Mouse (Mus musculus) ovary, postnatal 10 days (tissue): ENCODE data around the gene Ptprk.

Experiments used
- DNase-seq: peaks from one replicate; pipeline ENCODE4 v3.0.0; 2022; ENCODE audit warnings: low spot score

The Ptprk gene

DNA sequence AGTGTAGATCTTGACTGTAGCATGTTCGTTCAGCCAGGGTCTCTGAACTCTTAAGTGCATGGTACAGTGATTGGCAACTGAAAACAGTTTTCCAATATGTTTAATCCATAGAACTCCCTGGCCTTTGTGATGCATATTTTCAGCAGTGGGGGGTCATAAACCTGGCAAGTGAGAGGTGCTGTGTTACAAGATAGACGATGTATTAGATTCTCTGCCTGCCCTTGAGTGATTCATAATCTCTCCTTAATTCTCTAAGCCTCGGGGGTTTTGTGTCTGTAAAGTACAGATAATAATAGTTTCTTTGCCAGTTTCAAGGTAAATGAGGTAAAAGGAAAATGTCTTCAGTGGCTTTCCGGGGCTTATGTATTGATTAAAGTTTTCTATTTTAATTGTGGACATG is 475.9 kb downstream of the Ptprk start:
- no peak for DNase-seq

DNA sequence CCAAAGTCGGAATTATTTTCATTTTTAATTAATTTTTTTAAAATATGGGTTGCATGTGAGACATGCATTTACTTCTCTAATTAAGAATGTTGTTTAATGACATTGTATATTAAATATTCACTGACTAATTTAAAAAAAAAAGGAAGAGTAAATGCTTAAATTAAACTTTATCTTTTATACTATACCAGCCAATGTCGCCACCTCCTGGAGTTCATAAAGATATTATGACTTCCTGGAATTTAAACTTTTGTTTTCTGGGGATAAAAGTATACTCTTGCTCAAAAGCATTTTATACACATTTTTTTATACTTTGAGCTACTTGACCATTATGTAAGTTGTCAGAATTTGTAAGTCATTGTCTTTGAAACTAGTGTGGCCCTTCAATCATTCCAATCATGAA is 477.4 kb downstream of the Ptprk start:
- DNase-seq: no peak

DNA sequence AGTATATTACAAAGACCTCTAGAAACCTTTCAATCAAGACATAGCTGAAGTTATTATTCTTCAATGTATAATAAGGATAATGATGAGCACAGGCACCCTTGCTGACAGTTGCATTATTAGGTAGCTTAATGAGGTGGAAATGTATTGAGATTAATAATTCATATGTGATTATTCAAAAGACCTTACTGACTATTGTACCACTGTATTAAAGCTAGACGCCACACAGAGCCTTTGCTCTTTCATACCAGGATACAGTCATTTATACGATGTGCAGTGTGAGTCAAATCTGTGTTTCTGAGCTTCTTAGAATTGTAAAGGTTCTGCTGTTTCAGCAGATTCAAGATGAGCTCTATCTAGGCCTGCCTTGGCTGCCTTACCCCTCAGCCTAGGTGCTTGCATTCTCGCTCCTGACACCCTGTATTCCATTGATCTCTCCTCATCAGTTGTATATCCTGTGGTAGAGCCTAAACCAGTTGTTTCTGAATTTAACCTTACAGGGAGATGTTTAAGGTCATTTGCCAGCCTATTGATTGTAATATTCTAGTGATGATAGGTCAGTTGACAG is 489.6 kb downstream of the Ptprk start:
- DNase-seq: no peak

DNA sequence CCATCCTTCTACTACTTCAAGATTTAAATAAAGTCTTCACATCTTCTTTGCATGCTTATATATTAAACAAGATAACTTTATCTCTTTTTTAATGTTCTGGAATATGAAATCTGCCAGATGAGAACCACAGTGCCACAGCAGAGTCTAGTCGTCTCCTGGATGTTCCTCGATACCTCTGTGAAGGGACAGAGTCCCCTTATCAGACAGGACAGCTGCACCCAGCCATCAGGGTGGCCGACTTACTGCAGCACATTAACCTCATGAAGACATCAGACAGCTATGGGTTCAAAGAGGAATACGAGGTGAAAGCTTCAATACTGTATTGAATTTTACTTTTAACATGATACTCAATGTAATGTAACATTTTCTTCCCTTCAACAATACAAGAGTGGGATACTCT is 491.8 kb downstream of the Ptprk start:
- no peak for DNase-seq

DNA sequence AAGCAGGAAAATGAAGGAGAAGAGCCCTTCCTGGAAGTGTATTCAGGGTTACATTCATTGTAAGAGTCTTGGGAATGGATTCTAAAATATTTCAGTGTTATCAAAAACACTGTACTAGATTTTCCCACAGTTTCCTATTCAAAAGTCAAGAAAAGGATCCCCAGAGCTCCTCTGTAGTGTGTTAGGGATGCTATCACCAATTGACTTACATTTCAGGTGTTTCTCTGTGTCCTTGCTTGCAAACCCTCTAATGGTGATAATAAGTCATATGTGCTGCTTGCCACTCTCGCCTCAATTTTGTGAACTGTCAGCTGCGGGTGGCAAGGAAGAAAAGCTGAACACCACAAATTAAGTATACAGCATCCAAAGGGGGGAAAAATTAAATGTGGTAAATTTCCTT is 492.2 kb downstream of the Ptprk start:
- no peak for DNase-seq

DNA sequence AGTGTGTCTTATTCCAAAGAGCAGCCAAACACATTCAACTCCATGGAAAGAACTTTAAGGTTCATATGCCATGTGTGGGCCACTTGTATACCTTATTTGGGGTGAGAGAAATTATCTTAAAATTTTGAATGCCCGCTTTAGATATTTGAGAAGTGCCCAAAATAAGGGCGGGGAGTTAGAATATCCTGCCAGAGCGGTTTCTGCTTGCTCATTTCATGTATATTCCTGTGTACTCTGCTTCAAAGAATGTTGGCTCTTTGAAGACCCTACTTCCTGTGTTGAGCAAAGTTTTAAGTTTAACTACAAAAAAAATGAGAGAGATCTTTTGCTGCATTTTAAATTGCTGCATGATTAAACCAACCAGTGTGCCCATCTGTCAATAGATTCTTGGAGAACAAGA is 492.8 kb downstream of the Ptprk start:
- no peak for DNase-seq

DNA sequence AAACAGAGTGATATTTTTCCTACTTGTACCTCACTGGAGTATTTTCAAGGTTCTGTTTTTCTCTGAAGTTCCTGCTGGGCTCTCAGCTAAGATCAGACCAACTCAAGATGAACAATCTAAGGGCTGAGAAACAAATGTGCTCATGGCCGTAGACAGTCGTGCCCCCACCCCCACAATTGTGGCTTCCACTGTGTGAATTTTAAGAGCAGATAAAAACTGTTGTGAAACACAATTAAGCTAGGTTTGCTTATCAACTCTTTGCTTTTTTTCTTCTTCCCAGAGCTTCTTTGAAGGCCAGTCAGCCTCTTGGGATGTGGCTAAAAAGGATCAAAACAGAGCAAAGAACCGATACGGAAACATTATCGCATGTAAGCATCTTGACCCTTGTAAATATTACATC is 493.4 kb downstream of the Ptprk start:
- no peak for DNase-seq

DNA sequence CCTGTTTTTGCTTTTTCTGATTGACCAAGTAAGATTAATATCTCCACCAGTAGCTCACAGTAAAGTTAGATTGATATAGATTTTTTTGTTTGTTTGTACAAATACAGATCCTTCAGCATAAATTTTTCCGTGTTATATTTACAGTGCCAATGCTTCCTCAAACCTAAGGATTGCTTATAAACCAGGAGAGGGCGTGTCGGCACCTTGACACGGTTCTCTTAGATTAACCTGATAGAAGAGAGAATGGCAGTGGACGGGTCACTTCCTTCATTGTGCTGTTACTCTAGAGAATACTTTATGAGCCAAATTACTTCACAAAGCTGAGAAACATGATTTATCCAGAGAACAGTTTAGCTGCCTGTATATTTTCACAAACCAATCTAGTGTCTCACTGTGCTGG is 505.0 kb downstream of the Ptprk start:
- no peak for DNase-seq

DNA sequence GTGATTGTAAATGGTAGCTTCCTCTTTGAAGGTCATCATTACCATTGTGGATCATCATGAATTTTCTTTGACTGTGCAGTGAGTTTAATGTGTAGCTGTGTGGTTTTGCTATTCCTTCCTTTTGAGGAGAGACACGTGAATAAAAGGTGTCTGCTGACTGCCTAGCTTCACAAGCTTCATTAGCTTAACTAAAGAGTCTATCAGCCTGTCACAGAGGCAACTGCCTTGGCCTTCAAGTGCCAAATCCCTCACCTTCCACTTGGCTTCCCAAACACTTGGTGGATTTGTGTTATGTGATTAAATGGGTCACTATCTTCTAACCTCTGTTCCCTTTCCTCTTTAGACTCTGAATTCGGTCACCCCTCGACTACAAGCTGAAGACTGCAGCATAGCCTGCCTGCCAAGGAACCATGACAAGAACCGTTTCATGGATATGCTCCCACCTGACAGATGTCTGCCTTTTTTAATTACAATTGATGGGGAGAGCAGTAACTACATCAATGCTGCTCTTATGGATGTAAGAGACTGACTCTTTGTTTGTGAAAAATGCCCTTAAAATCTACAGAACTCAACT is 512.0 kb downstream of the Ptprk start:
- DNase-seq: no peak

DNA sequence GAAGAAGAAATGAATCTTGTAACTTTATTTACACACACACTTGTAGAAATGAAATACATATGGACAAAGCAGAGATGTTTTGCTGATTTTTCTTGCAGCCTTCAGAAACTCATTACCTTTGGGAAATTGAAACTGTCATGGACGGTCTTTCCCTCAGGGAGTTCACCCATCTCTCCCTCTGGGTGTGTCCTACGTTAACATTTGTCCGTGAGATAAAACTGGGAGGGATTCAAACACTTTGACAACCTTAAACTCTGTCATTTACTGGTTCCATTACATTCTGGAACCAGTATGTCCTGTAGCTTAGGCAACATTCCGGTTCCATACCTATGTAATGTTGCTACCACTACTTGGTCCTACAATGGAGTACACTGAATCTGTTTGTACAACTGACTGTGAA is 513.8 kb downstream of the Ptprk start:
- DNase-seq: no peak

DNA sequence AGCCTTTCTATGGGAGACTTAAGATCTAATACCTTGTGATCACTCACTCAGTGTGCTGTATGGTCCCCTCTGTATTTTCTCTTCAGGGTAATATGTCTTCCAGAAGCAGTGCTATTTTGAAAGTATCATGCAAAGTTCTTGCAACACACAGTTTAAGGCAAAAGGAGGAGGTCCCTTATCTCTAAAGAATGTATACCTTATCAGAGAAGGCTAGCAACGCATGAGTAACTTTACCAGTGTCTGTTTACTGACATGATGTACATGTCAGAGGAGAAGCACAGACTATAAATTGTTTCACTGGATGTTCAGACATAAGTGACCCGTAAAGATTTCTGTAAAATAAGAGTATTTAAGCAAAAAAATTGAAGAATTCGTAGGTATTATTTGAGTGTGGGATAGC is 516.2 kb downstream of the Ptprk start:
- DNase-seq: no peak

DNA sequence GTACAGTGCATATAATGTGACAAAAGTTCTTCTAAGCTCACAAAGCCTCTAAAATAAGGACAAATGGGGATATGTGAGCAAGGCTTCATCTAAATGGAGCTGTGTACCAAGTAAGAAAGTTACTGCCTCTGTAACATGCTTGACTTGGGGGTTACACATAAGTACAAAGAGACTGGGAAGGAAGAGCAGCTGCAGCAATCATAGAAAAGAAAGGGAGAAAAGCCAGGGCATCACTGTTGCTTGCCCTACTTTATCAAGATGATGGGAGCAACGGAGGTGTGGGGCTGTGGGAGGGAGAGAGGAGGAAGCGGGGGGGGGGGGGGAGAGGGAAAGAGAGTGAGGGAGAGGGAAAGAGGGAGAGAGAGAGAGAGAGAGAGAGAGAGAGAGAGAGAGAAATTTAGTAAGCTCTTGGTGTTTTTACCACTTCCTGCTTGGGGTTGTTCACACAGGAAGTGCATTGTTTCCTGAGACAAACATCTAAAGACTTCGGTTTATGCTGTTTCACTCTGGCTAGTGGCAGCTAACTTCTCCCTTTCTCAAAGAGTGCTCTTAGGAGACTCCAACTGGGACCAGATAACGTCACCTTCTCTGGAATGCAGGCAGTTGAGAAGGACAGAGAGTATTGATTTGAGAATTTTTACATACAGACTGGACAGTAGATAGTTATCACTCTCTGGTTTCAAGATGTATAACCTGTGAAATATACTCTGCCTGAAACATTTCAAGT is 519.1 kb downstream of the Ptprk start:
- no peak for DNase-seq

DNA sequence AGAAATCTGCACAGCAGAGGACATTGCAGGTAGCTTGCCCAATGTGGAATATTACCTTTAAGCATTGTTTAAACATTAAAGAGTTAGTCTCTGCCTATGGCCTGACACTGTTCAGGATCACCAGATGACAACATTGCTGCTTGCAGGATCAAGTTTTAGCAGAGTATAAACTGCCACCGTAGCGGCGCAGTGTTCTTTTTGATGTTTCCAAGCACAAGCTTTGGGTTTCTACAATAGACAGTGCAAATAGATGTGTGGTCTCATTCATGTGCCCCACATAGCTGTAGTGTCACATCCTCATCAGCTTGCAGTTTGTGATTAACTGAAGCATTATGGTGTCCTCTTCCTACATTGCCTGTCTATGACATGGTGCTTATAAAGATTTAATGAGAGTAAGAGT is 522.3 kb downstream of the Ptprk start:
- DNase-seq: no peak

DNA sequence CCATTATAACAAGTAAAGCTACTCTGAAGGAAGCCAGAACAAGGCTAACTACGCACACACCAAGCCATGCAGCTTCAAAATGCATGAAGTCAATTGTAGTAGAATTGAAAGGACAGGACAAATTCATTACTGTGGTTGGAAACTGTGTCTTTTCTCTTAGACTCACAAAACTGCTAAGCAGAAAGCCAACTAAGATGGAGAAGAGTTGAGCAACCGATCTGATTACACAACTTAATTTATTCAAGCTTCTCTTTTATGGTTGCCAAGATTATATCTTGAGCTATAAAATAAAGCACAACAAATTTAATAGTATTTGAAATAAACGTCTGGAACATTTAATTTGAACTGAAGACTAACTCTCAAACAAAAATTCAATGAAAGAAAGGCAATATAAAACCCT is 534.5 kb downstream of the Ptprk start:
- DNase-seq: no peak

DNA sequence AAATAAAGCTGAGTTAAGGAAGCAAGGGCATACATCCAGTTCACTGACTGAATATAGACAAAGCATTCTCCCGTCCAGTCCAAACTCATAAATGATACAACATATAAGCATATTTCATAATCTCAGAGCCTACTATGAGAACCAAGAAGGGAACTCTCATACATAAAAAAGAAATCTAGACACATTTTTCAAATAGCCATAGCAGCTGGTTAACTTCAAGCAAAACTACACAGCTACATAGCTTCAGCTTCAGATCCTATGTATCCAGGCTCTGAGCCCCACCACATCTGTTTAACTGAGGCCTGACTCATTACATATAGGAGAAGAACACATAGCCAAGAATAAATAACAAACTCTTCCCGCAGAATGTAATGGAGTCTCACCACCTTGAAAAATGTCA is 539.8 kb downstream of the Ptprk start:
- DNase-seq: no peak

DNA sequence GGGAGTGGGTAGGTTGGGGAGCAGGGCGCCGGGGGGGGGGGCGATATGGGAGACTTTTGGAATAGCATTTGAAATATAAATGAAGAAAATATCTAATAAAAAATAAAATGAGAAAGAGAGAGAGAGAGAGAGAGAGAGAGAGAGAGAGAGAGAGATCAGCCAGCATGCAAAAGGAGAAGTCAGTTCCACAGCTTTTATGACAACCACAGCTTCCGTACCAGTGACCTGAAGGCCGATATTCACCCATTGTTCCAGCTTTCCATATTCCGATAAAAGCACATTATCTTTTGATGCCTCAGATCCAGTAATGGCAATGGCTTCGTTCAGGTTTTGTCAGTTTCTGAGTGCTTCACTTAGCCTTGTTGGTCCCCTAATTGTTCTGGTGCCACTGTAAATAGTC is 542.6 kb downstream of the Ptprk start:
- no peak for DNase-seq

DNA sequence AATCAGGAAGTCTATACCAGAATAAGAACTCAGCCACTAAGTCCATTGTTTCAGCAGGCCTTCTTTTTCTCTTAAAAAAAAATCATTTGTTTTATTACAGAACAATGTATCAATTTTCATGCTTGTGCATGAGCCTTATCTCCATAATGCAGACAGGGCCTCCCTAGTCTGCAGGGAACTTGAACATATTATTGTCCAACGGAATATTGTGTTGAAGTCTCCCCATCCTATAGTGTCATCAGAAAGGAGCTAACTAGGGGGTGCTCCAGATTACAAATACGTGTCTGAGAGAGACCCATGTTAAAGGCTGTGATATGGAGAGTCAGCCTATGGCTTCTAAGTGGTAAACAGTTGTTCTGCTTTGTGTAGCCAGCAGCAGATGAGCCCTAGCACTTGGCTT is 543.4 kb downstream of the Ptprk start:
- DNase-seq: no peak

DNA sequence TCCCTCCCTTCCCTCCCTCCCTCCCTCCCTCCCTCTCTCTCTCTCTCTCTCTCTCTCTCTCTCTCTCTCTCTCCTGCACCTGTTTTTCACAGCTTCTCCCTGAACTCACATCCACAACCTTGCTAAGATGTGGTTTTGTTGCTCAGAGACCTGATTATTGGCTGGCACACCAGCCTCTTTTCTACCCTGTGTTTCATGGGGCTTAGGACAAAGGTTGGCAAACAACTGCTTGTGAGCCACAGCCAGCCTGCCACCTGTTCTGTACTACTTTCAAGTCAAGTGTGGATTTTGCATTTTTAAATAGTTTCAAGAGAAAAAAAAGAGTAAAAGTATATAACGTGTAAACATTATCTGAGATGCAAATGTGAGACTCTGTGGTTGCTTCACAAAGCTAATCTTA is 544.8 kb downstream of the Ptprk start:
- DNase-seq: no peak

DNA sequence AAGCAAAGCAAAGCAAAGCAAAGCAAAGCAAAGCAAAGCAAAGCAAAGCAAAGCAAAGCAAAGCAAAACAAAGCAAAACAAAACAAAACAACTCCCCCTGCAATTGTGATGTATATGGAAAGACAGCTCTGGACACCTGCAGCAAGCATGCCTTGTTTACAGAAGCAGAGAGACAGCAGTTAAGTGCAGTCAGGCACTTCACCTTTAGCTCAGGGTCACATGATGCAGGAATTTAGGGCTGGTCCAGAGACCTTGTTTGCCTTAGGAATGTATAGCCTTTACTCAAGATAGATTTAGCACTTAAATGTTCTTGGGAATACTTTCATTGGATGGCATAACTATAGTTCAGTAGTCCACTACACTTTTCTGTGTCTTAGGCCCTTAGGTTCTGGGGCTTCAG is 561.5 kb downstream of the Ptprk start:
- no peak for DNase-seq

DNA sequence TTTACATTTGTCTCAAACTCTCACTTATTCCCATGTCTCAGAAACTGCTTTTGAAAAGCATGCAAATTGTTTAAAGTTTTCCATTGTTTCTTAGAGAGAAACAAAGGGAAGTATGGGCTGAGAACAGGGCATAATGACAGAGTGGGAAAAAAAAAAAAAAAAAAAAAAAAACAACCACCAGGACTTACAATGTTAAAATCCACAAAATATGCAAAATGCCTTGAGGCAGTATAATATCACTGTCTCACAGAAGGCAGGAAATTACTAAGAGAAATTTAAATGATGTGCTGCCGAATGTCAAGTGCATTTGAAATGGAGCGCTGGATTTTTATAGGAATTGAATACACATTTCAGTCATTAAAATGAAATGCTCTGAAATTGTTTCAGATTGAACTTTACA is 567.3 kb downstream of the Ptprk start:
- DNase-seq: no peak
